Mouse (Mus musculus): Measurements from ENCODE around the gene Nfkb1. TPM values are rescaled to one million over a fixed set of nuclear protein-coding genes. Genes with fewer than 3 reads are reported as not detected.

Nfkb1 gene
- polyA plus RNA-seq, 1 experiment from 2014 or later = 12.7 TPM

GRCm38 (mm10) chr3:135586060-135586459, 105.3 kb downstream of the Nfkb1 start:
- peaks cover 62% of the 10 kb centered on the region for H3K36me3 ChIP-seq (replicated peaks; ENCODE audit: insufficient read depth, low read length)
- DNase-seq (no peak), ATAC-seq (no peak)
- no peak overlapping the region for H3K27ac ChIP-seq (ENCODE audit: low read depth)
- H3K4me1 ChIP-seq (ENCODE audit: insufficient read depth) = peaks cover 7% of the 10 kb centered on the region; the same call in 1 of the 2 replicates
- H3K27me3 ChIP-seq (ENCODE audit: insufficient read depth, low read length) = no peaks in the 10 kb centered on the region
- H3K9ac ChIP-seq (replicated peaks) = no peak overlapping the region
- H3K9me3 ChIP-seq (ENCODE audit: low read length) = no peaks in the 10 kb centered on the region
- 76% methylated on average over 2 of the region's 2 CpGs for WGBS (ENCODE audit: insufficient replicate concordance)
- TF ChIP-seq CTCF (IDR thresholded peaks at IDR 0.05; ENCODE audit: low read depth) = no peak
- no peak for TF ChIP-seq EP300 (IDR thresholded peaks at IDR 0.05; ENCODE audit: low read depth)
- no peak overlapping the region for H3K4me2 ChIP-seq (ENCODE audit: low read depth, low read length)
- no peak overlapping the region for H3K4me3 ChIP-seq (ENCODE audit: low read depth, low read length)

GRCm38 (mm10) chr3:135585482-135585881, 105.9 kb downstream of the Nfkb1 start:
- Histone ChIP-seq H3K9me3 (ENCODE audit: low read length) (no peaks in the 10 kb centered on the region), H3K4me1 (ENCODE audit: insufficient read depth) (peaks cover 7% of the 10 kb centered on the region; the same call in 1 of the 2 replicates), H3K4me2 (ENCODE audit: low read depth, low read length) (no peak overlapping the region), H3K27ac (ENCODE audit: low read depth) (no peak overlapping the region), H3K4me3 (ENCODE audit: low read depth, low read length) (no peak overlapping the region), H3K36me3 (replicated peaks; ENCODE audit: insufficient read depth, low read length) (peaks cover 57% of the 10 kb centered on the region), H3K9ac (replicated peaks) (no peak overlapping the region), H3K27me3 (ENCODE audit: insufficient read depth, low read length) (no peaks in the 10 kb centered on the region)
- WGBS (ENCODE audit: insufficient replicate concordance) = 57% methylated on average over 6 of the region's 6 CpGs
- peak; percentile 20 for DNase-seq
- TF ChIP-seq CTCF (IDR thresholded peaks at IDR 0.05; ENCODE audit: low read depth) (no peak), EP300 (IDR thresholded peaks at IDR 0.05; ENCODE audit: low read depth) (no peak)
- ATAC-seq = peak; percentile 76

- no peaks in the 10 kb centered on the region for H3K27me3 ChIP-seq (ENCODE audit: insufficient read depth, low read length)
- H3K4me1 ChIP-seq (ENCODE audit: insufficient read depth) = peaks cover 13% of the 10 kb centered on the region
- 79% methylated on average over 7 of the region's 7 CpGs for WGBS (ENCODE audit: insufficient replicate concordance)
- TF ChIP-seq CTCF (IDR thresholded peaks at IDR 0.05; ENCODE audit: low read depth) (no peak), EP300 (IDR thresholded peaks at IDR 0.05; ENCODE audit: low read depth) (no peak)
- no peak overlapping the region for H3K4me3 ChIP-seq (ENCODE audit: low read depth, low read length)
- no peak overlapping the region for H3K9ac ChIP-seq (replicated peaks)
- ATAC-seq = no peak
- H3K9me3 ChIP-seq (ENCODE audit: low read length) = no peaks in the 10 kb centered on the region
- H3K27ac ChIP-seq (ENCODE audit: low read depth) = 0 out of 2 replicates have a peak overlapping the region, but pooled peaks have one; percentile 53
- H3K4me2 ChIP-seq (ENCODE audit: low read depth, low read length) = no peak overlapping the region
- peaks cover 25% of the 10 kb centered on the region for H3K36me3 ChIP-seq (replicated peaks; ENCODE audit: insufficient read depth, low read length)
- DNase-seq = no peak
Observed at GRCm38 (mm10) chr3:135582246-135582645, 109.1 kb downstream of the Nfkb1 start.

GRCm38 (mm10) chr3:135581606-135582117, 109.7 kb downstream of the Nfkb1 start:
- DNase-seq = peak; percentile 42
- peaks cover 19% of the 10 kb centered on the region for H3K36me3 ChIP-seq (replicated peaks; ENCODE audit: insufficient read depth, low read length)
- H3K9me3 ChIP-seq (ENCODE audit: low read length) = no peaks in the 10 kb centered on the region
- ATAC-seq = peak; percentile 45
- peaks cover 11% of the 10 kb centered on the region for H3K4me1 ChIP-seq (ENCODE audit: insufficient read depth)
- peak overlapping the region; percentile 53 for H3K27ac ChIP-seq (ENCODE audit: low read depth)
- 0 out of 2 replicates have a peak overlapping the region, but pooled peaks have one; percentile 9 for H3K4me2 ChIP-seq (ENCODE audit: low read depth, low read length)
- 25% methylated on average over 10 of the region's 10 CpGs for WGBS (ENCODE audit: insufficient replicate concordance)
- no peak overlapping the region for H3K4me3 ChIP-seq (ENCODE audit: low read depth, low read length)
- no peak for TF ChIP-seq EP300 (IDR thresholded peaks at IDR 0.05; ENCODE audit: low read depth)
- TF ChIP-seq CTCF (IDR thresholded peaks at IDR 0.05; ENCODE audit: low read depth) = peak; percentile 74
- H3K9ac ChIP-seq (replicated peaks) = no peak overlapping the region
- H3K27me3 ChIP-seq (ENCODE audit: insufficient read depth, low read length) = no peaks in the 10 kb centered on the region

GRCm38 (mm10) chr3:135580439-135581275, 110.7 kb downstream of the Nfkb1 start:
- Histone ChIP-seq H3K4me2 (ENCODE audit: low read depth, low read length) (no peak overlapping the region), H3K9ac (replicated peaks) (no peak overlapping the region), H3K4me3 (ENCODE audit: low read depth, low read length) (no peak overlapping the region), H3K27me3 (ENCODE audit: insufficient read depth, low read length) (no peaks in the 10 kb centered on the region), H3K36me3 (replicated peaks; ENCODE audit: insufficient read depth, low read length) (peaks cover 13% of the 10 kb centered on the region), H3K27ac (ENCODE audit: low read depth) (peak overlapping the region; percentile 57), H3K4me1 (ENCODE audit: insufficient read depth) (peaks cover 5% of the 10 kb centered on the region; the same call in 1 of the 2 replicates), H3K9me3 (ENCODE audit: low read length) (no peaks in the 10 kb centered on the region)
- DNase-seq (peak; percentile 43), ATAC-seq (peak; percentile 54)
- WGBS (ENCODE audit: insufficient replicate concordance) = 65% methylated on average over 21 of the region's 21 CpGs
- TF ChIP-seq EP300 (IDR thresholded peaks at IDR 0.05; ENCODE audit: low read depth) (peak; percentile 26; the same call in 1 of the 2 replicates), CTCF (IDR thresholded peaks at IDR 0.05; ENCODE audit: low read depth) (no peak)

GRCm38 (mm10) chr3:135579179-135579578, 112.2 kb downstream of the Nfkb1 start:
- H3K4me3 ChIP-seq (ENCODE audit: low read depth, low read length) = no peak overlapping the region
- peaks cover 5% of the 10 kb centered on the region; the same call in 1 of the 2 replicates for H3K4me1 ChIP-seq (ENCODE audit: insufficient read depth)
- H3K4me2 ChIP-seq (ENCODE audit: low read depth, low read length) = no peak overlapping the region
- peaks cover 3% of the 10 kb centered on the region; the same call in 1 of the 2 replicates for H3K36me3 ChIP-seq (replicated peaks; ENCODE audit: insufficient read depth, low read length)
- DNase-seq = no peak
- no peaks in the 10 kb centered on the region for H3K27me3 ChIP-seq (ENCODE audit: insufficient read depth, low read length)
- no peaks in the 10 kb centered on the region for H3K9me3 ChIP-seq (ENCODE audit: low read length)
- no peak for ATAC-seq
- TF ChIP-seq EP300 (IDR thresholded peaks at IDR 0.05; ENCODE audit: low read depth) (no peak), CTCF (IDR thresholded peaks at IDR 0.05; ENCODE audit: low read depth) (no peak)
- no peak overlapping the region for H3K9ac ChIP-seq (replicated peaks)
- 40% methylated on average over 4 of the region's 4 CpGs for WGBS (ENCODE audit: insufficient replicate concordance)
- no peak overlapping the region for H3K27ac ChIP-seq (ENCODE audit: low read depth)
